Mouse (Mus musculus) MEL (cell line): ENCODE results near the gene Fhit. TPM values are rescaled to one million over a fixed set of nuclear protein-coding genes. Genes with fewer than 3 reads are reported as not detected.

Experiments
- DNase-seq: peaks from one replicate; pipeline ENCODE4 v3.0.0; 2011; ENCODE audit warnings: low read depth, low spot score
- H3K27ac ChIP-seq: 2 replicates; pipeline ENCODE4 v1.5.1; 2012; ENCODE audit warnings: low read depth, mild to moderate bottlenecking, control low read depth, low read length, moderate library complexity; ENCODE audit not compliant: control insufficient read depth
- H3K27me3 ChIP-seq, 2 experiments: fragments of 150-350 bp in 1 of 2; sonication (generic) in 1 of 2; 2 replicates each; pipeline ENCODE4 v1.6.1; 2012; ENCODE audit warnings: low read length in 2 of 2, mild to moderate bottlenecking in 2 of 2, improper control_type of control experiment in 1 of 2, moderate library complexity in 1 of 2; ENCODE audit not compliant: insufficient read depth in 2 of 2, control insufficient read depth in 1 of 2
- H3K36me3 ChIP-seq, 2 experiments: 2 replicates each; pipeline ENCODE4 v1.6.1; 2012 to 2014; ENCODE audit warnings: low read length in 2 of 2, improper control_type of control experiment in 1 of 2, inconsistent platforms in 1 of 2, mild to moderate bottlenecking in 1 of 2; ENCODE audit not compliant: insufficient read depth in 2 of 2, control insufficient read depth in 1 of 2
- H3K4me1 ChIP-seq, 2 experiments: fragments of 150-350 bp in 1 of 2; sonication (generic) in 1 of 2; 2 replicates each; pipeline ENCODE4 v1.6.1; 2012; ENCODE audit warnings: low read length in 2 of 2, improper control_type of control experiment in 1 of 2, mild to moderate bottlenecking in 1 of 2; ENCODE audit not compliant: insufficient read depth in 2 of 2, control insufficient read depth in 1 of 2
- H3K4me3 ChIP-seq, 2 experiments: fragments of 150-350 bp in 1 of 2; sonication (generic) in 1 of 2; 2 replicates each; pipeline ENCODE4 v1.5.1; 2012; ENCODE audit warnings: low read depth in 2 of 2, low read length in 2 of 2, mild to moderate bottlenecking in 2 of 2, moderate library complexity in 2 of 2, control low read depth in 1 of 2, improper control_type of control experiment in 1 of 2; ENCODE audit not compliant: control insufficient read depth in 1 of 2, insufficient read depth in 1 of 2
- H3K79me2 ChIP-seq: 2 replicates; pipeline ENCODE4 v1.6.1; 2012; ENCODE audit warnings: mild to moderate bottlenecking, low read length, moderate library complexity; ENCODE audit not compliant: control insufficient read depth, poor library complexity, insufficient read depth
- H3K9ac ChIP-seq: 2 replicates; pipeline ENCODE4 v1.6.1; 2012; ENCODE audit warnings: low read depth, mild to moderate bottlenecking, control low read depth, low read length, moderate library complexity; ENCODE audit not compliant: control insufficient read depth, poor library complexity, severe bottlenecking
- H3K9me3 ChIP-seq: fragments of 150-350 bp; sonication (generic); replicated peaks from 2 replicates; pipeline ENCODE4 v1.6.1; 2012; ENCODE audit warnings: mild to moderate bottlenecking, low read length, improper control_type of control experiment, moderate library complexity; ENCODE audit not compliant: insufficient read depth
- BHLHE40 ChIP-seq: IDR thresholded peaks from 2 replicates; pipeline ENCODE4 v1.6.1; 2012; ENCODE audit warnings: low read depth, mild to moderate bottlenecking, inconsistent platforms, low read length, improper control_type of control experiment, borderline replicate concordance
- CHD1 ChIP-seq: IDR thresholded peaks from 2 replicates; pipeline ENCODE4 v1.6.1; 2012; ENCODE audit warnings: low read depth, mild to moderate bottlenecking, inconsistent platforms, low read length, improper control_type of control experiment
- CHD2 ChIP-seq: IDR thresholded peaks from 2 replicates; pipeline ENCODE4 v1.6.1; 2011; ENCODE audit warnings: low read length, improper control_type of control experiment
- ELF1 ChIP-seq: IDR thresholded peaks from 2 replicates; pipeline ENCODE4 v1.6.1; 2014; ENCODE audit warnings: low read depth, mild to moderate bottlenecking, inconsistent platforms, low read length, improper control_type of control experiment, moderate library complexity
- ETS1 ChIP-seq: IDR thresholded peaks from 2 replicates; pipeline ENCODE4 v1.6.1; 2012; ENCODE audit warnings: low read depth, mild to moderate bottlenecking, inconsistent platforms, low read length, improper control_type of control experiment, moderate library complexity
- GABPA ChIP-seq: IDR thresholded peaks from 2 replicates; pipeline ENCODE4 v1.6.1; 2012; ENCODE audit warnings: low read depth, mild to moderate bottlenecking, inconsistent platforms, low read length, improper control_type of control experiment, moderate library complexity
- GATA1 ChIP-seq: IDR thresholded peaks from 2 replicates; pipeline ENCODE4 v1.6.1; 2011; ENCODE audit warnings: low read depth, low read length, improper control_type of control experiment
- MAX ChIP-seq: IDR thresholded peaks from 2 replicates; pipeline ENCODE4 v1.6.1; 2011; ENCODE audit warnings: low read length, improper control_type of control experiment
- MAZ ChIP-seq: IDR thresholded peaks from 2 replicates; pipeline ENCODE4 v1.6.1; 2012; ENCODE audit warnings: low read depth, mild to moderate bottlenecking, inconsistent platforms, low read length, improper control_type of control experiment
- MXI1 ChIP-seq: IDR thresholded peaks from 2 replicates; pipeline ENCODE4 v1.6.1; 2011; ENCODE audit warnings: mild to moderate bottlenecking, low read depth, low read length, improper control_type of control experiment
- MYB ChIP-seq: IDR thresholded peaks from 2 replicates; pipeline ENCODE4 v1.6.1; 2011; ENCODE audit warnings: mild to moderate bottlenecking, low read depth, low read length, improper control_type of control experiment
- MYC ChIP-seq: IDR thresholded peaks from 2 replicates; pipeline ENCODE4 v1.6.1; 2011; ENCODE audit warnings: low read depth, mild to moderate bottlenecking, low read length, improper control_type of control experiment, moderate library complexity
- POLR2AphosphoS2 ChIP-seq: IDR thresholded peaks from 2 replicates; pipeline ENCODE4 v1.6.1; 2011; ENCODE audit warnings: low read length, improper control_type of control experiment
- POLR2AphosphoS5 ChIP-seq: IDR thresholded peaks from 2 replicates; pipeline ENCODE4 v1.6.1; 2012; ENCODE audit warnings: low read depth, borderline replicate concordance, mild to moderate bottlenecking, inconsistent platforms, low read length, moderate library complexity, mixed read lengths
- RAD21 ChIP-seq: IDR thresholded peaks from 2 replicates; pipeline ENCODE4 v1.6.1; 2011; ENCODE audit warnings: mild to moderate bottlenecking, low read depth, low read length, improper control_type of control experiment
- SMC3 ChIP-seq: IDR thresholded peaks from 2 replicates; pipeline ENCODE4 v1.6.1; 2011; ENCODE audit warnings: low read depth, low read length, improper control_type of control experiment
- TCF12 ChIP-seq: IDR thresholded peaks from 2 replicates; pipeline ENCODE4 v1.6.1; 2014; ENCODE audit warnings: low read depth, mild to moderate bottlenecking, inconsistent platforms, low read length, improper control_type of control experiment, moderate library complexity
- USF1 ChIP-seq: IDR thresholded peaks from 2 replicates; pipeline ENCODE4 v1.6.1; 2014; ENCODE audit warnings: low read depth, mild to moderate bottlenecking, inconsistent platforms, low read length, improper control_type of control experiment, moderate library complexity
- USF2 ChIP-seq, 2 experiments: IDR thresholded peaks; 2 replicates each; pipeline ENCODE4 v1.6.1; 2011 to 2012; ENCODE audit warnings: improper control_type of control experiment in 2 of 2, low read length in 2 of 2, borderline replicate concordance in 1 of 2, inconsistent platforms in 1 of 2, low read depth in 1 of 2, mild to moderate bottlenecking in 1 of 2; ENCODE audit not compliant: insufficient read depth in 1 of 2
- ZC3H11A ChIP-seq: IDR thresholded peaks from 2 replicates; pipeline ENCODE4 v1.6.1; 2012; ENCODE audit warnings: low read depth, mild to moderate bottlenecking, inconsistent platforms, low read length, improper control_type of control experiment
- ZMIZ1 ChIP-seq: IDR thresholded peaks from 2 replicates; pipeline ENCODE4 v1.6.1; 2012; ENCODE audit warnings: low read depth, mild to moderate bottlenecking, inconsistent platforms, low read length, improper control_type of control experiment, moderate library complexity
- ZNF384 ChIP-seq: IDR thresholded peaks from 2 replicates; pipeline ENCODE4 v1.6.1; 2012; ENCODE audit warnings: low read depth, mild to moderate bottlenecking, inconsistent platforms, low read length, improper control_type of control experiment
- polyA plus RNA-seq, 2 experiments: library from polyadenylated mRNA; stranded (reverse) in 1 of 2; unstranded in 1 of 2; fragments of >175 nt in 1 of 2; fragments of >200 nt in 1 of 2; gene quantifications; 2 replicates each; pipeline versions ENCODE4 v1.2.1 to v1.2.4; 2012; ENCODE audit warnings: low replicate concordance in 2 of 2, low read depth in 1 of 2; ENCODE audit not compliant: insufficient read length in 2 of 2, insufficient read depth in 1 of 2, missing spikeins in 1 of 2
- total RNA-seq: library from RNA; depleted of rRNA; stranded (reverse); fragments of 300-350 nt; gene quantifications from 2 replicates; pipeline ENCODE4 v1.2.3, GENCODE M21; 2012

Fhit gene
- total and polyA plus RNA-seq, 3 experiments: 0.77 to 1.3 TPM; not detected in 1

DNA sequence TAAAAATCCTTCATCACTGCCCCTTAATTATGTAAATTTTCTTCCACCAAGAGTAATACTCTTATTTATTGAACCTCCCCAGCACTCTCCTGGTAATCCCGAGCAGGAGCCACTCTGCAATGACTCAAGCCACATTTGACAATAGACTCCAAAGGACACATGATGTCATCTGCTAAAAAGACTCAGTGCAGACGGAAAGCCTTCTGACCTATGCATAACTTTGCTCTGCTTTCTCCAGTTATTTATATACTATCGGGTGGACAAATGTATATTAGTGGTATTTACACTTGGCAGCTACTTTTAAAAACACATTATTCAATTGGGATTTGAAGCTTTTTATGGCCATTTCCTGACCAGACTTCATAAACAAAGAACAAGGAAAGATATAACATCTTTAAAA lies 304.2 kb downstream of the Fhit start:
- Histone ChIP-seq H3K9me3 (no peaks in the 10 kb centered on the region), H3K4me3 (no peak overlapping the region), H3K79me2 (no peaks in the 10 kb centered on the region), H3K36me3 (no peaks in the 10 kb centered on the region), H3K9ac (no peak overlapping the region), H3K27ac (no peak overlapping the region), H3K27me3 (no peaks in the 10 kb centered on the region), H3K4me1 (no peaks in the 10 kb centered on the region)
- no peak for TF ChIP-seq USF1
- no peak for TF ChIP-seq MYB
- no peak for TF ChIP-seq POLR2AphosphoS2
- no peak for TF ChIP-seq ETS1
- no peak for TF ChIP-seq MXI1
- no peak for TF ChIP-seq ZNF384
- TF ChIP-seq GATA1: no peak
- TF ChIP-seq ZMIZ1: no peak
- no peak for TF ChIP-seq RAD21
- TF ChIP-seq CHD2: no peak
- no peak for TF ChIP-seq MAZ
- no peak for TF ChIP-seq BHLHE40
- no peak for TF ChIP-seq POLR2AphosphoS5
- no peak for TF ChIP-seq SMC3
- TF ChIP-seq GABPA: no peak
- no peak for TF ChIP-seq ZC3H11A
- no peak for TF ChIP-seq ELF1
- no peak for TF ChIP-seq MYC
- TF ChIP-seq CHD1: no peak
- TF ChIP-seq USF2 (IDR thresholded peaks at IDR 0.05; ENCODE audit: borderline replicate concordance in 1 of 2, insufficient read depth in 1 of 2, low read depth in 1 of 2, low read length in 2 of 2): no peak
- no peak for DNase-seq

DNA sequence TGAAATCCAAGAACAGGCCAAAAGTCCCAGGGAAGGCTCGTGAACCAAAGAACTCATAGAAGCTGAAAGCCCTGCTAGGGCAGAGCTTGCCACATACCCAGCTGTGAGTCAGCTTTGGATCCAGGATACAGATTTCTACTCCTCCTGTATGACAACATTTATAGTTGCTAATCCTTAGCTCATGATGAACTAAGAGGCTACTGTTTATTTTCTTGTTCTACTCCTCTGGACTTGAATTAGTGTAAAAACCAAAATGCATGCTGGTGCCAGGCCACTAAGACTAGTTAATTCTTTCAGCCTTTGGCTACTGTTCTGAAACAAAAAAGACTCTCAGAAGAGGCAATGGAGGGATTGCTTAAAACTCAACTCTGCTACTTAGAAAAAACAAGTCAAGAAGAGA lies 309.9 kb downstream of the Fhit start:
- Histone ChIP-seq H3K27me3 (no peaks in the 10 kb centered on the region), H3K27ac (no peak overlapping the region), H3K4me3 (no peak overlapping the region), H3K79me2 (no peaks in the 10 kb centered on the region), H3K9me3 (no peaks in the 10 kb centered on the region), H3K4me1 (no peaks in the 10 kb centered on the region), H3K36me3 (no peaks in the 10 kb centered on the region), H3K9ac (no peak overlapping the region)
- no peak for DNase-seq
- TF ChIP-seq TCF12: no peak
- no peak for TF ChIP-seq BHLHE40
- no peak for TF ChIP-seq MAX
